Mouse (Mus musculus) myocyte (in vitro differentiated cells): ENCODE results near the gene Olfr1395. TPM values are rescaled to one million over a fixed set of nuclear protein-coding genes. Genes with fewer than 3 reads are reported as not detected.

Experiments
- H3K27me3 ChIP-seq: one replicate; pipeline ENCODE4 v1.6.1; 2011; ENCODE audit not compliant: control insufficient read depth, insufficient read depth, insufficient read length
- H3K36me3 ChIP-seq: one replicate; pipeline ENCODE4 v1.6.1; 2011; ENCODE audit not compliant: control insufficient read depth, insufficient read depth
- H3K4me2 ChIP-seq: one replicate; pipeline ENCODE4 v1.6.1; 2011; ENCODE audit warnings: low read depth, control low read depth
- H3K4me3 ChIP-seq: one replicate; pipeline ENCODE4 v1.5.1; 2011; ENCODE audit warnings: mild to moderate bottlenecking, control low read depth, moderate library complexity
- H3K79me2 ChIP-seq: one replicate; pipeline ENCODE4 v1.6.1; 2011; ENCODE audit not compliant: control insufficient read depth, insufficient read depth
- H3ac ChIP-seq: one replicate; pipeline ENCODE4 v1.6.1; 2011; ENCODE audit not compliant: control insufficient read depth, insufficient read length
- CEBPB ChIP-seq: IDR thresholded peaks from 2 replicates; pipeline ENCODE4 v1.6.1; 2011; ENCODE audit warnings: mild to moderate bottlenecking, moderate library complexity; ENCODE audit not compliant: poor library complexity, insufficient read depth, severe bottlenecking
- E2F4 ChIP-seq: IDR thresholded peaks from one replicate; pipeline ENCODE4 v1.6.1; 2011; ENCODE audit warnings: mild to moderate bottlenecking, control low read depth, moderate library complexity; ENCODE audit not compliant: insufficient read depth
- MAX ChIP-seq: IDR thresholded peaks from one replicate; pipeline ENCODE4 v1.6.1; 2011; ENCODE audit warnings: low read depth, mild to moderate bottlenecking, control low read depth
- MYOD1 ChIP-seq, 3 experiments: IDR thresholded peaks; one replicate each; pipeline ENCODE4 v1.6.1; 2011; ENCODE audit warnings: control low read depth in 2 of 3, low read depth in 2 of 3, mild to moderate bottlenecking in 2 of 3, moderate library complexity in 1 of 3; ENCODE audit not compliant: insufficient read length in 2 of 3, control insufficient read depth in 1 of 3
- MYOG ChIP-seq, 3 experiments: IDR thresholded peaks; one replicate each; pipeline ENCODE4 v1.6.1; 2011; ENCODE audit warnings: control low read depth in 2 of 3, low read depth in 2 of 3, mild to moderate bottlenecking in 2 of 3; ENCODE audit not compliant: insufficient read length in 2 of 3, control insufficient read depth in 1 of 3, insufficient read depth in 1 of 3
- POLR2A ChIP-seq: IDR thresholded peaks from one replicate; pipeline ENCODE4 v1.6.1; 2011; ENCODE audit warnings: low read depth, mild to moderate bottlenecking, control low read depth, moderate library complexity; ENCODE audit not compliant: insufficient read length
- POLR2AphosphoS2 ChIP-seq: IDR thresholded peaks from one replicate; pipeline ENCODE4 v1.6.1; 2011; ENCODE audit warnings: low read depth, control low read depth; ENCODE audit not compliant: insufficient read length
- REST ChIP-seq: IDR thresholded peaks from one replicate; pipeline ENCODE4 v1.6.1; 2011; ENCODE audit warnings: mild to moderate bottlenecking, control low read depth, moderate library complexity; ENCODE audit not compliant: insufficient read depth, insufficient read length
- SRF ChIP-seq: IDR thresholded peaks from one replicate; pipeline ENCODE4 v1.6.1; 2011; ENCODE audit warnings: low read depth; ENCODE audit not compliant: control insufficient read depth, insufficient read length
- TCF12 ChIP-seq: IDR thresholded peaks from one replicate; pipeline ENCODE4 v1.6.1; 2011; ENCODE audit warnings: mild to moderate bottlenecking, control low read depth; ENCODE audit not compliant: poor library complexity, insufficient read depth, severe bottlenecking
- TCF3 ChIP-seq: IDR thresholded peaks from one replicate; pipeline ENCODE4 v1.6.1; 2011; ENCODE audit warnings: low read depth, control low read depth; ENCODE audit not compliant: insufficient read length
- USF1 ChIP-seq: IDR thresholded peaks from one replicate; pipeline ENCODE4 v1.6.1; 2011; ENCODE audit warnings: low read depth, mild to moderate bottlenecking, control low read depth, moderate library complexity
- polyA plus RNA-seq: library from polyadenylated mRNA; unstranded; fragments of >200 nt; fragmentation: generic; extraction: Trizol; gene quantifications from one replicate; pipeline ENCODE4 v1.2.1, GENCODE M21; 2012; ENCODE audit warnings: missing spikeins

Olfr1395 gene
- polyA plus RNA-seq, 1 experiment, result not detected

GRCm38 (mm10) chr11:49119635-49120034 is 22.4 kb upstream of the Olfr1395 start:
- no peak overlapping the region for H3ac ChIP-seq
- no peaks in the 10 kb centered on the region for H3K27me3 ChIP-seq
- TF ChIP-seq REST, result no peak
- TF ChIP-seq POLR2A, result no peak
- TF ChIP-seq E2F4, result no peak
- TF ChIP-seq TCF3, result no peak
- no peak for TF ChIP-seq SRF
- no peak for TF ChIP-seq MYOD1 (IDR thresholded peaks at IDR 0.05; ENCODE audit: control insufficient read depth in 1 of 3, insufficient read length in 2 of 3, low read depth in 2 of 3)
- TF ChIP-seq MYOG (IDR thresholded peaks at IDR 0.05; ENCODE audit: control insufficient read depth in 1 of 3, insufficient read depth in 1 of 3, insufficient read length in 2 of 3, low read depth in 2 of 3), result no peak
- TF ChIP-seq CEBPB, result no peak
- no peak for TF ChIP-seq POLR2AphosphoS2
- no peak for TF ChIP-seq USF1
- no peak for TF ChIP-seq MAX
- no peak for TF ChIP-seq TCF12
- H3K4me3 ChIP-seq, result no peak overlapping the region
- no peaks in the 10 kb centered on the region for H3K79me2 ChIP-seq
- no peaks in the 10 kb centered on the region for H3K36me3 ChIP-seq
- no peak overlapping the region for H3K4me2 ChIP-seq

GRCm38 (mm10) chr11:49124169-49124568 is 17.9 kb upstream of the Olfr1395 start:
- H3ac ChIP-seq, result no peak overlapping the region
- no peaks in the 10 kb centered on the region for H3K27me3 ChIP-seq
- H3K4me2 ChIP-seq, result no peak overlapping the region
- no peaks in the 10 kb centered on the region for H3K36me3 ChIP-seq
- no peak overlapping the region for H3K4me3 ChIP-seq
- TF ChIP-seq POLR2AphosphoS2 (no peak), USF1 (no peak), MYOD1 (IDR thresholded peaks at IDR 0.05; ENCODE audit: control insufficient read depth in 1 of 3, insufficient read length in 2 of 3, low read depth in 2 of 3) (no peak), TCF3 (no peak), MYOG (IDR thresholded peaks at IDR 0.05; ENCODE audit: control insufficient read depth in 1 of 3, insufficient read depth in 1 of 3, insufficient read length in 2 of 3, low read depth in 2 of 3) (no peak), E2F4 (no peak), REST (no peak), MAX (no peak), TCF12 (no peak), SRF (no peak), CEBPB (no peak), POLR2A (no peak)
- no peaks in the 10 kb centered on the region for H3K79me2 ChIP-seq

GRCm38 (mm10) chr11:49154077-49154476 is 12.0 kb downstream of the Olfr1395 start, which contains the start of gene Olfr1394:
Gene Olfr1394, plus strand, starts transcription at chr11:49154377.
- Histone ChIP-seq H3K79me2 (no peaks in the 10 kb centered on the region), H3K27me3 (peaks cover 12% of the 10 kb centered on the region), H3ac (no peak within 1 kb of the TSS), H3K36me3 (no peaks in the 10 kb centered on the region), H3K4me2 (no peak within 1 kb of the TSS), H3K4me3 (no peak within 1 kb of the TSS)
- TF ChIP-seq MYOG (IDR thresholded peaks at IDR 0.05; ENCODE audit: control insufficient read depth in 1 of 3, insufficient read depth in 1 of 3, insufficient read length in 2 of 3, low read depth in 2 of 3) (no peak), TCF12 (no peak)

GRCm38 (mm10) chr11:49156821-49157814 is 15.0 kb downstream of the Olfr1395 start:
- Histone ChIP-seq H3K4me3 (no peak overlapping the region), H3K4me2 (no peak overlapping the region), H3K79me2 (no peaks in the 10 kb centered on the region), H3K27me3 (peaks cover 21% of the 10 kb centered on the region), H3ac (no peak overlapping the region), H3K36me3 (no peaks in the 10 kb centered on the region)
- TF ChIP-seq MAX, result no peak
- TF ChIP-seq POLR2A, result no peak
- TF ChIP-seq POLR2AphosphoS2, result no peak
- TF ChIP-seq SRF, result no peak
- TF ChIP-seq TCF3, result no peak
- no peak for TF ChIP-seq E2F4
- TF ChIP-seq MYOD1 (IDR thresholded peaks at IDR 0.05; ENCODE audit: control insufficient read depth in 1 of 3, insufficient read length in 2 of 3, low read depth in 2 of 3), result no peak
- no peak for TF ChIP-seq TCF12
- TF ChIP-seq CEBPB, result no peak
- no peak for TF ChIP-seq USF1
- TF ChIP-seq REST, result no peak
